Comparison of ENCODE assay signal across 8 mouse cellular contexts in the genomic region with DNA sequence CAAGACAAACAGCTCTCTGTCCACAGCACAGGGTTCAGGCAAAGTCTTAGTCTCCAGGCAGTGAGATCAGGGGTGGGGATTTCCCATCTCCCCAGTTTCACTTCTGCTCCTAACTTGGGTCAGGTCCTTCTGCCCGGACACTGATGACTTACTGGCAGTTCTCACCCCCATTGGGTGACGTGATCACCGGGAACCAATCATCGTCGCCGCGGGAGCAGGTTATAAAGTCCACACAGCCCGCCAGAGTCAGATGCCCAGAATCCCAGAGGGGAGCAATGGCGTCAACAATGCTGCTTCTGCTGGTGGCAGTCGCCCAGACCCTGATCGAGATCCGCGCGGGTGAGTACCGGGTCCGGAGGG. TPM values are rescaled to one million over a fixed set of nuclear protein-coding genes. Genes with fewer than 3 reads are reported as not detected.
DNase-seq lines count a peak whose midpoint lies in the region; ATAC-seq and TF ChIP-seq lines count a peak whose summit lies in the region.

A gene (plus strand): TSS at position 249 of the 360 bp plus-strand sequence.

- no peaks in the 10 kb centered on the region for H3K79me3 ChIP-seq in C2C12 (ENCODE audit: low read depth)

- WGBS in heart, embryonic 12.5 days = 1% methylated on average over 14 of the region's 16 CpGs
- WGBS in kidney, embryonic 16.5 days = 0% methylated on average over 10 of the region's 16 CpGs

- no peaks in the 10 kb centered on the region for H3K4me1 ChIP-seq in brown adipose tissue, adult 24 weeks (ENCODE audit: control insufficient read depth, insufficient read depth, insufficient read length, low read length)
- H3K4me1 ChIP-seq in heart, embryonic 12.5 days (replicated peaks) = no peaks in the 10 kb centered on the region
- H3K4me1 ChIP-seq in kidney, embryonic 16.5 days (ENCODE audit: insufficient read depth, low read length) = no peaks in the 10 kb centered on the region; the same call in 1 of the 2 replicates

- peak within 1 kb of the TSS; percentile 87 for H3K27ac ChIP-seq in brown adipose tissue, adult 24 weeks (replicated peaks; ENCODE audit: low read depth, low read length)
- H3K27ac ChIP-seq in heart, embryonic 12.5 days (ENCODE audit: poor library complexity, severe bottlenecking) = no peak within 1 kb of the TSS
- no peak within 1 kb of the TSS for H3K27ac ChIP-seq in kidney, embryonic 16.5 days (ENCODE audit: low read length)

- no peaks in the 10 kb centered on the region for H3K79me2 ChIP-seq in C2C12 (ENCODE audit: control insufficient read depth, insufficient read depth)

- no peaks in the 10 kb centered on the region for H3K27me3 ChIP-seq in C2C12 (ENCODE audit: control insufficient read depth, insufficient read depth, insufficient read length)
- H3K27me3 ChIP-seq in heart, embryonic 12.5 days (replicated peaks) = peaks cover 10% of the 10 kb centered on the region; the same call in 1 of the 2 replicates
- no peaks in the 10 kb centered on the region for H3K27me3 ChIP-seq in kidney, embryonic 16.5 days (ENCODE audit: insufficient read depth, low read length)

- peaks cover 11% of the 10 kb centered on the region; the same call in 1 of the 2 replicates for H3K9me3 ChIP-seq in heart, embryonic 12.5 days (replicated peaks)
- peaks cover 5% of the 10 kb centered on the region; the same call in 1 of the 2 replicates for H3K9me3 ChIP-seq in kidney, embryonic 16.5 days (ENCODE audit: low read length)

- H3K9ac ChIP-seq in heart, embryonic 12.5 days = peak within 1 kb of the TSS; percentile 68
- peak within 1 kb of the TSS; percentile 69 for H3K9ac ChIP-seq in kidney, embryonic 16.5 days (replicated peaks; ENCODE audit: low read length)

- H3K4me3 ChIP-seq in C2C12 (ENCODE audit: insufficient read depth, poor library complexity, severe bottlenecking) = peak within 1 kb of the TSS; percentile 41
- H3K4me3 ChIP-seq in brown adipose tissue, adult 24 weeks (ENCODE audit: insufficient read depth, low read depth, low read length) = peak within 1 kb of the TSS; percentile 99
- peak within 1 kb of the TSS; percentile 62 for H3K4me3 ChIP-seq in heart, embryonic 12.5 days
- peak within 1 kb of the TSS; percentile 74 for H3K4me3 ChIP-seq in kidney, embryonic 16.5 days (ENCODE audit: low read length)

- DNase-seq in fat pad, adult 2 months (ENCODE audit: extremely low read depth, low read depth, low spot score) = peak; percentile 7
- DNase-seq in liver = peak; percentile 73
- DNase-seq in monocyte, adult 2 months (ENCODE audit: low read depth in 1 of 2, low spot score in 2 of 2) = peak; percentile 95 to 97
- peak; percentile 79 to 92 for DNase-seq in spleen, postnatal 14 days (ENCODE audit: low spot score in 2 of 2)

- ATAC-seq in heart, embryonic 12.5 days (ENCODE audit: insufficient number of reproducible peaks, low FRiP score) = peak; percentile 84
- peak; percentile 96 for ATAC-seq in kidney, embryonic 16.5 days (ENCODE audit: low FRiP score, low TSS enrichment)

- TF ChIP-seq CTCF in C2C12 (IDR thresholded peaks at IDR 0.05; ENCODE audit: control insufficient read depth, insufficient read depth, insufficient read length) = no peak

- H3ac ChIP-seq in C2C12 (ENCODE audit: control insufficient read depth, insufficient read length, low read depth) = peak within 1 kb of the TSS; percentile 49

- peak within 1 kb of the TSS; percentile 99 for H3K4me2 ChIP-seq in heart, embryonic 12.5 days
- peak within 1 kb of the TSS; percentile 78 for H3K4me2 ChIP-seq in kidney, embryonic 16.5 days (replicated peaks; ENCODE audit: low read depth, low read length)

- H3K36me3 ChIP-seq in C2C12 (ENCODE audit: control insufficient read depth, insufficient read depth) = no peaks in the 10 kb centered on the region
- H3K36me3 ChIP-seq in heart, embryonic 12.5 days = no peaks in the 10 kb centered on the region
- H3K36me3 ChIP-seq in kidney, embryonic 16.5 days (ENCODE audit: insufficient read depth, low read length) = no peaks in the 10 kb centered on the region

TF ChIP-seq in C2C12, 6 proteins besides CTCF, POLR2A, EP300 and RAD21:
- TF ChIP-seq MAX (IDR thresholded peaks at IDR 0.05) (no peak), USF1 (IDR thresholded peaks at IDR 0.05; ENCODE audit: low read depth) (no peak), CEBPB (IDR thresholded peaks at IDR 0.05; ENCODE audit: low read depth) (no peak), MYOG (IDR thresholded peaks at IDR 0.05; ENCODE audit: control insufficient read depth, extremely low read depth, insufficient read length) (no peak), MYOD1 (IDR thresholded peaks at IDR 0.05; ENCODE audit: control insufficient read depth, insufficient read length, low read depth) (no peak), FOSL1 (IDR thresholded peaks at IDR 0.05; ENCODE audit: insufficient read depth, low read length, poor library complexity, severe bottlenecking) (no peak)

RNA-seq across cellular contexts. Expression of the gene that starts here (rescaled TPM):
- 3.5 TPM for polyA plus RNA-seq in C2C12 (2012; fragmentation: generic; extraction: Trizol)
- 12.3 and 19.2 TPM in 2 replicates for polyA plus RNA-seq in brown adipose tissue, adult 24 weeks (2012; ENCODE audit: insufficient read depth, insufficient read length, missing spikeins)
- polyA plus RNA-seq in heart, embryonic 12.5 days (2016; fragmentation: Nextera tagmentation; extraction: Ambion mirVana) = 1.9 and 2.5 TPM in 2 replicates
- polyA plus RNA-seq in kidney, embryonic 16.5 days (2015; fragmentation: Nextera tagmentation; extraction: Ambion mirVana) = 4.3 and 4.4 TPM in 2 replicates

Comparison
In these comparisons a context has a peak if more than half of its experiments do, and no peak if none do; other contexts are left out.
1. H3K4me3 ChIP-seq: peak in every context shown above with its lines; median percentile 99 in brown adipose tissue, adult 24 weeks; 74 in kidney, embryonic 16.5 days; 62 in heart, embryonic 12.5 days; 41 in C2C12.
2. DNase-seq: peak in every context shown above with its lines; median percentile 96 in monocyte, adult 2 months; 86 in spleen, postnatal 14 days; 73 in liver; 7 in fat pad, adult 2 months.